Mouse (Mus musculus): Measurements from ENCODE around the gene Gdap1l1. TPM values are rescaled to one million over a fixed set of nuclear protein-coding genes. Genes with fewer than 3 reads are reported as not detected.
A peak's percentile ranks its signal among the peaks of the same experiment; 100 is the strongest.

Gdap1l1 gene
- total RNA-seq, 2 experiments from 2014 or later: not detected

GRCm38 (mm10) chr2:163464562-163464961 lies 26.3 kb downstream of the Gdap1l1 start:
- peak; percentile 33 for DNase-seq

- DNase-seq: no peak
Observed at GRCm38 (mm10) chr2:163466771-163467170, 28.5 kb downstream of the Gdap1l1 start.

- DNase-seq: no peak
Observed at GRCm38 (mm10) chr2:163467585-163467984, 29.3 kb downstream of the Gdap1l1 start.

- no peak for DNase-seq
Observed at GRCm38 (mm10) chr2:163468866-163469265, 30.6 kb downstream of the Gdap1l1 start.

- DNase-seq: no peak
Observed at GRCm38 (mm10) chr2:163469711-163470110, 31.4 kb downstream of the Gdap1l1 start.

- DNase-seq: peak; percentile 24
Observed at GRCm38 (mm10) chr2:163471136-163471535, 32.9 kb downstream of the Gdap1l1 start.

- peak; percentile 25 for DNase-seq
Observed at GRCm38 (mm10) chr2:163471710-163472465, 33.6 kb downstream of the Gdap1l1 start.

- peak; percentile 91 for DNase-seq
Observed at GRCm38 (mm10) chr2:163472466-163472851, 34.2 kb downstream of the Gdap1l1 start, which contains the start of gene Fitm2. Gene Fitm2, minus strand, starts transcription at chr2:163472629.

GRCm38 (mm10) chr2:163480191-163480825 lies 42.0 kb downstream of the Gdap1l1 start:
- DNase-seq: no peak

GRCm38 (mm10) chr2:163481539-163482029 lies 43.3 kb downstream of the Gdap1l1 start:
- no peak for DNase-seq

GRCm38 (mm10) chr2:163487360-163487759 lies 49.1 kb downstream of the Gdap1l1 start:
- DNase-seq: no peak

GRCm38 (mm10) chr2:163489725-163490291 lies 51.5 kb downstream of the Gdap1l1 start:
- no peak for DNase-seq

GRCm38 (mm10) chr2:163490656-163491055 lies 52.4 kb downstream of the Gdap1l1 start:
- DNase-seq: no peak

GRCm38 (mm10) chr2:163491351-163491750 lies 53.1 kb downstream of the Gdap1l1 start:
- no peak for DNase-seq

- no peak for DNase-seq
Observed at GRCm38 (mm10) chr2:163492018-163492417, 53.7 kb downstream of the Gdap1l1 start, which contains the start of gene R3hdml. Gene R3hdml, plus strand, starts transcription at chr2:163492318.

GRCm38 (mm10) chr2:163493031-163493430 lies 54.8 kb downstream of the Gdap1l1 start:
- no peak for DNase-seq

GRCm38 (mm10) chr2:163493976-163494375 lies 55.7 kb downstream of the Gdap1l1 start:
- no peak for DNase-seq

GRCm38 (mm10) chr2:163494456-163494855 lies 56.2 kb downstream of the Gdap1l1 start:
- no peak for DNase-seq

- DNase-seq: no peak
Observed at GRCm38 (mm10) chr2:163502219-163502618, 63.9 kb downstream of the Gdap1l1 start.

GRCm38 (mm10) chr2:163503191-163503590 lies 64.9 kb downstream of the Gdap1l1 start:
- no peak for DNase-seq

Data from gastrocnemius, postnatal 25 days (tissue).